Mouse (Mus musculus) forelimb bud, embryonic 11.5 days (tissue): ENCODE results near the gene Drc1.

ENCODE experiments used
- DNase-seq: peaks from one replicate; pipeline ENCODE4 v3.0.0-alpha.2; 2012; ENCODE audit warnings: low read depth, low spot score

The Drc1 gene

GRCm38 (mm10) chr5:30411524-30411923 lies 130.3 kb downstream of the Drc1 start:
- DNase-seq, result no peak

- DNase-seq, result no peak
These were observed 134.2 kb downstream of the Drc1 start for GRCm38 (mm10) chr5:30415381-30415780.

- DNase-seq, result no peak
These were observed 134.7 kb downstream of the Drc1 start for GRCm38 (mm10) chr5:30415876-30416275.
